Mouse (Mus musculus): ENCODE results near the gene Zfp62.

- TF ChIP-seq POLR2A (IDR thresholded peaks at IDR 0.05; ENCODE audit: low read depth, low read length) (no peak), CTCF (IDR thresholded peaks at IDR 0.05; ENCODE audit: extremely low read depth, insufficient read depth, insufficient read length, insufficient replicate concordance) (peak; percentile 50; the same call in 1 of the 2 replicates)
These were observed 13.4 kb upstream of the Zfp62 start for GRCm38 (mm10) chr11:49189737-49190136.

All from spleen, adult 2 months (tissue).